7 mouse cellular contexts compared by ENCODE assay signal in the genomic region with DNA sequence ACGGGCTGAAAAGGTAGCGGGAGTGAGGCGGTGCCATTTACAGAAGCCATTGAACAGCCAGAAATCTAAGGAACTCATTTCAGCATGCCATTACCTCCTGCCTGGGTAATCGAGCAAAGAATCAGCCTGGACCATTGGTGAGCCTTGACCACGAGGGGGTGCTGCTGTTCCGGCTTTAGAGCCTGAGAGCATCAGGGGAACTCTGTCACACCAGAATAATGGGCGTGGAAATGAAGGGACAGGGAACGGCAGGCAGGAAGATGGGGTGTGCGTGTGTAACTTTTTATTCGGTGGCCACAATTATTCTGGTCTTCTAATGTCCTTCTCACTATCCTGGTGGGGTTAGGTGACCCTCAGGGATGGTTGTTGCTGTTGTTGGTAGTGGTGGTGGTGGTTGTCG. TPM values are rescaled to one million over a fixed set of nuclear protein-coding genes. Genes with fewer than 3 reads are reported as not detected.
DNase-seq lines count a peak whose midpoint lies in the region; ATAC-seq and TF ChIP-seq lines count a peak whose summit lies in the region.

No protein-coding gene starts in this region.

- peak; percentile 98 for TF ChIP-seq CTCF in midbrain, postnatal 0 days (IDR thresholded peaks at IDR 0.05)

- 13% methylated on average over 11 of the region's 11 CpGs for WGBS in limb, embryonic 10.5 days
- WGBS in midbrain, postnatal 0 days: 10% methylated on average over 11 of the region's 11 CpGs

- no peaks in the 10 kb centered on the region for H3K9me3 ChIP-seq in limb, embryonic 10.5 days (replicated peaks)
- no peaks in the 10 kb centered on the region for H3K9me3 ChIP-seq in midbrain, postnatal 0 days (ENCODE audit: low read length)

- peak; percentile 79 for ATAC-seq in midbrain, postnatal 0 days (ENCODE audit: low FRiP score)

- no peak overlapping the region for H3K9ac ChIP-seq in midbrain, postnatal 0 days (replicated peaks; ENCODE audit: low read length, poor library complexity, severe bottlenecking)

- H3K27me3 ChIP-seq in limb, embryonic 10.5 days (ENCODE audit: low read depth, poor library complexity, severe bottlenecking): peaks cover 35% of the 10 kb centered on the region
- no peaks in the 10 kb centered on the region for H3K27me3 ChIP-seq in midbrain, postnatal 0 days (ENCODE audit: insufficient read depth, low read length)

- peaks cover 14% of the 10 kb centered on the region for H3K4me1 ChIP-seq in limb, embryonic 10.5 days
- peaks cover 3% of the 10 kb centered on the region; the same call in 1 of the 2 replicates for H3K4me1 ChIP-seq in midbrain, postnatal 0 days (ENCODE audit: insufficient read depth, low read length)

- H3K4me2 ChIP-seq in midbrain, postnatal 0 days (ENCODE audit: low read depth, low read length, poor library complexity, severe bottlenecking): peak overlapping the region; percentile 30; the same call in 1 of the 2 replicates

- DNase-seq in adrenal gland, adult 8-10 months: peak; percentile 61
- peak; percentile 89 for DNase-seq in embryo, embryonic 9.5 days (ENCODE audit: extremely low spot score)
- peak; percentile 77 to 93 for DNase-seq in heart, adult 18-20 months
- DNase-seq in kidney, adult 18-20 months: peak; percentile 81
- DNase-seq in limb, embryonic 10.5 days (ENCODE audit: low spot score): peak; percentile 90
- DNase-seq in midbrain, postnatal 0 days (ENCODE audit: low spot score): peak; percentile 95
- DNase-seq in spleen, postnatal 14 days (ENCODE audit: low spot score in 2 of 2): peak; percentile 40 to 61

- H3K36me3 ChIP-seq in limb, embryonic 10.5 days: no peaks in the 10 kb centered on the region
- H3K36me3 ChIP-seq in midbrain, postnatal 0 days (ENCODE audit: insufficient read depth, low read length): no peaks in the 10 kb centered on the region

- 0 out of 2 replicates have a peak overlapping the region, but pooled peaks have one; percentile 17 for H3K4me3 ChIP-seq in limb, embryonic 10.5 days
- peak overlapping the region; percentile 13; the same call in 1 of the 2 replicates for H3K4me3 ChIP-seq in midbrain, postnatal 0 days (ENCODE audit: low read depth, low read length)

- no peak overlapping the region for H3K27ac ChIP-seq in limb, embryonic 10.5 days
- no peak overlapping the region for H3K27ac ChIP-seq in midbrain, postnatal 0 days (ENCODE audit: low read depth, low read length)

RNA-seq across cellular contexts. Expression of gene Gja8, which starts 12.9 kb away (rescaled TPM):
- not detected for total RNA-seq in adrenal gland, adult 8-10 months (2022)
- not detected for total RNA-seq in heart, adult 18-20 months (2021)
- 0.03 TPM in 1 of 2 replicates, not detected in the other for polyA plus RNA-seq in limb, embryonic 10.5 days (2016; fragmentation: Nextera tagmentation; extraction: Ambion mirVana)
- 0.05 TPM in 1 of 2 replicates, not detected in the other for total RNA-seq in midbrain, postnatal 0 days (2014; rRNA removed)
- 0.02 and 0.05 TPM in 2 replicates for polyA plus RNA-seq in midbrain, postnatal 0 days (2015; fragmentation: Nextera tagmentation; extraction: Ambion mirVana)

RNA-seq across cellular contexts. Expression of gene Gpr89, which starts 33.6 kb away (rescaled TPM):
- total RNA-seq in adrenal gland, adult 8-10 months (2022): 10 to 100 TPM; 37.7 to 43.1 (median 41.9) TPM
- total RNA-seq in heart, adult 18-20 months (2021): 10 to 100 TPM; 17.8 to 24.3 TPM
- 35.9 and 36.5 TPM in 2 replicates for polyA plus RNA-seq in limb, embryonic 10.5 days (2016; fragmentation: Nextera tagmentation; extraction: Ambion mirVana)
- 23.2 and 28.9 TPM in 2 replicates for total RNA-seq in midbrain, postnatal 0 days (2014; rRNA removed)
- 34.1 and 35.9 TPM in 2 replicates for polyA plus RNA-seq in midbrain, postnatal 0 days (2015; fragmentation: Nextera tagmentation; extraction: Ambion mirVana)

RNA-seq across cellular contexts. Expression of gene Gja5, which starts 34.2 kb away (rescaled TPM):
- 1 to 10 TPM; 1.0 to 2.6 (median 1.3) TPM for total RNA-seq in adrenal gland, adult 8-10 months (2022)
- 10 to 100 TPM; 15.8 to 17.2 TPM for total RNA-seq in heart, adult 18-20 months (2021)
- 11.3 and 14.0 TPM in 2 replicates for polyA plus RNA-seq in limb, embryonic 10.5 days (2016; fragmentation: Nextera tagmentation; extraction: Ambion mirVana)
- 0.80 and 0.88 TPM in 2 replicates for total RNA-seq in midbrain, postnatal 0 days (2014; rRNA removed)
- polyA plus RNA-seq in midbrain, postnatal 0 days (2015; fragmentation: Nextera tagmentation; extraction: Ambion mirVana): 0.93 and 2.1 TPM in 2 replicates
